25 mouse cellular contexts compared by ENCODE assay signal in genomic region chr12:27823392-27823791, GRCm38 (mm10).
A peak's percentile ranks its signal among the peaks of the same experiment; 100 is the strongest.
DNase-seq lines count a peak whose midpoint lies in the region; ATAC-seq and TF ChIP-seq lines count a peak whose summit lies in the region.
"Had no signal": no experiment of that assay in that cellular context is flagged by ENCODE, and none has a peak within 500 bp of the region (broad histone marks: within the 10 kb centered on the region; RNA-seq: fewer than 3 reads in every experiment).

No protein-coding gene starts in this region.

- intact Hi-C loops in heart, postnatal 14 days (cut with DNase I), result no loop called here

- ATAC-seq in heart, embryonic 12.5 days (ENCODE audit: insufficient number of reproducible peaks, low FRiP score), result peak; percentile 69
- ATAC-seq in heart, embryonic 16.5 days (replicated peaks; ENCODE audit: extremely low read depth, insufficient read depth, low FRiP score), result peak; percentile 60; the same call in 1 of the 2 replicates
- ATAC-seq in heart, embryonic 11.5 days (replicated peaks; ENCODE audit: insufficient number of reproducible peaks, low FRiP score, low TSS enrichment), result no peak; the same call in 1 of the 2 replicates
- no peak for ATAC-seq in liver, embryonic 12.5 days
- no peak for ATAC-seq in lung, postnatal 0 days
- ATAC-seq: activated CD4-positive, CD25-positive, alpha-beta regulatory T cell, adult 4 months; forebrain, embryonic 15.5 days had no signal

- no peaks in the 10 kb centered on the region for H3K79me2 ChIP-seq in liver, adult 2 months (ENCODE audit: control insufficient read depth, insufficient read depth, low read length)

- peaks cover 9% of the 10 kb centered on the region for H3K4me1 ChIP-seq in heart, embryonic 12.5 days (replicated peaks)
- H3K4me1 ChIP-seq in heart, embryonic 16.5 days (ENCODE audit: control insufficient read depth, insufficient read depth, low read length), result peaks cover 4% of the 10 kb centered on the region; the same call in 1 of the 2 replicates
- H3K4me1 ChIP-seq in heart, embryonic 11.5 days (ENCODE audit: control insufficient read depth, insufficient read depth, low read length), result peaks cover 2% of the 10 kb centered on the region; the same call in 1 of the 2 replicates
- H3K4me1 ChIP-seq in liver, adult 2 months (ENCODE audit: control insufficient read depth, insufficient read depth, low read length), result peaks cover 2% of the 10 kb centered on the region; the same call in 1 of the 2 replicates
- no peaks in the 10 kb centered on the region for H3K4me1 ChIP-seq in liver, embryonic 12.5 days
- H3K4me1 ChIP-seq in lung, postnatal 0 days (ENCODE audit: insufficient read depth, low read depth, low read length), result no peaks in the 10 kb centered on the region
- H3K4me1 ChIP-seq: embryonic facial prominence, embryonic 10.5 days; embryonic facial prominence, embryonic 13.5 days; forebrain, embryonic 12.5 days; hindbrain, embryonic 12.5 days had no signal

- H3K36me3 ChIP-seq in heart, embryonic 12.5 days, result no peaks in the 10 kb centered on the region
- no peaks in the 10 kb centered on the region for H3K36me3 ChIP-seq in heart, embryonic 16.5 days (ENCODE audit: control insufficient read depth, insufficient read depth)
- H3K36me3 ChIP-seq in heart, embryonic 11.5 days (ENCODE audit: control insufficient read depth, insufficient read depth, low read length), result no peaks in the 10 kb centered on the region
- no peaks in the 10 kb centered on the region for H3K36me3 ChIP-seq in liver, adult 2 months (ENCODE audit: control insufficient read depth, insufficient read depth, low read length)
- no peaks in the 10 kb centered on the region for H3K36me3 ChIP-seq in liver, embryonic 12.5 days
- no peaks in the 10 kb centered on the region for H3K36me3 ChIP-seq in lung, postnatal 0 days (ENCODE audit: insufficient read depth, low read length)
- H3K36me3 ChIP-seq: embryonic facial prominence, embryonic 10.5 days; embryonic facial prominence, embryonic 13.5 days; forebrain, embryonic 12.5 days; forebrain, embryonic 15.5 days; hindbrain, embryonic 12.5 days; hindbrain, embryonic 15.5 days had no signal

- no peak overlapping the region for H3K4me3 ChIP-seq in heart, embryonic 12.5 days
- H3K4me3 ChIP-seq in heart, embryonic 16.5 days (ENCODE audit: low read length), result no peak overlapping the region
- H3K4me3 ChIP-seq in heart, embryonic 11.5 days (ENCODE audit: low read depth, low read length), result no peak overlapping the region
- H3K4me3 ChIP-seq in liver, adult 2 months (ENCODE audit: insufficient read depth, low read depth, low read length), result no peak overlapping the region
- no peak overlapping the region for H3K4me3 ChIP-seq in liver, embryonic 12.5 days
- no peak overlapping the region for H3K4me3 ChIP-seq in lung, postnatal 0 days (ENCODE audit: low read depth, low read length)
- H3K4me3 ChIP-seq: embryonic facial prominence, embryonic 10.5 days; embryonic facial prominence, embryonic 13.5 days; erythroblast, embryonic 14.5 days; forebrain, embryonic 12.5 days; forebrain, embryonic 15.5 days; heart, adult 2 months; hindbrain, embryonic 12.5 days; hindbrain, embryonic 15.5 days had no signal

- no peak for TF ChIP-seq POLR2A in liver, adult 2 months (IDR thresholded peaks at IDR 0.05; ENCODE audit: extremely low read depth, insufficient read depth, low read length)

- no peak for DNase-seq in heart, postnatal 14 days
- peak; percentile 13 for DNase-seq in liver, adult 2 months (ENCODE audit: extremely low read depth, low read depth, low spot score)
- no peak for DNase-seq in lung, postnatal 0 days (ENCODE audit: low spot score)
- DNase-seq in lung, postnatal 36 days, result no peak
- DNase-seq: adrenal gland, adult 8-10 months; adrenal gland, postnatal 25 days; cerebellum, adult 11-12 months; cerebellum, adult 8-10 months; cerebellum, postnatal 10 days; cerebellum, postnatal 36 days; embryo, embryonic 11 days; gastrocnemius, postnatal 25 days; heart, adult 2 months had no signal

- TF ChIP-seq EP300 in lung, postnatal 0 days (IDR thresholded peaks at IDR 0.05), result peak; percentile 34; the same call in 1 of the 2 replicates

- TF ChIP-seq CTCF in liver, adult 2 months (IDR thresholded peaks at IDR 0.05; ENCODE audit: low read depth, low read length), result no peak
- no peak for TF ChIP-seq CTCF in lung, postnatal 0 days (IDR thresholded peaks at IDR 0.05)

- 7% methylated on average over 6 of the region's 6 CpGs for whole genome bisulfite sequencing in heart, embryonic 12.5 days
- 21% methylated on average over 6 of the region's 6 CpGs for WGBS in heart, embryonic 16.5 days
- 10% methylated on average over 6 of the region's 6 CpGs for WGBS in heart, embryonic 11.5 days (ENCODE audit: insufficient replicate concordance)
- 62% methylated on average over 6 of the region's 6 CpGs for WGBS in liver, adult 2 months
- 16% methylated on average over 6 of the region's 6 CpGs for WGBS in liver, embryonic 12.5 days (ENCODE audit: insufficient replicate concordance)
- 24% methylated on average over 6 of the region's 6 CpGs for WGBS in lung, postnatal 0 days

- H3K27ac ChIP-seq in heart, embryonic 12.5 days (ENCODE audit: poor library complexity, severe bottlenecking), result no peak overlapping the region
- no peak overlapping the region for H3K27ac ChIP-seq in heart, embryonic 16.5 days (ENCODE audit: low read length)
- no peak overlapping the region for H3K27ac ChIP-seq in heart, embryonic 11.5 days (ENCODE audit: low read depth, low read length)
- no peak overlapping the region for H3K27ac ChIP-seq in liver, adult 2 months (replicated peaks; ENCODE audit: insufficient read depth, low read depth, low read length)
- H3K27ac ChIP-seq in liver, embryonic 12.5 days, result no peak overlapping the region
- no peak overlapping the region for H3K27ac ChIP-seq in lung, postnatal 0 days (ENCODE audit: low read length)
- H3K27ac ChIP-seq: embryonic facial prominence, embryonic 10.5 days; embryonic facial prominence, embryonic 13.5 days; forebrain, embryonic 12.5 days; forebrain, embryonic 15.5 days; heart, adult 2 months; hindbrain, embryonic 12.5 days; hindbrain, embryonic 15.5 days had no signal

- no peaks in the 10 kb centered on the region for H3K27me3 ChIP-seq in heart, embryonic 12.5 days (replicated peaks)
- no peaks in the 10 kb centered on the region for H3K27me3 ChIP-seq in heart, embryonic 16.5 days (ENCODE audit: control insufficient read depth, insufficient read depth, low read length)
- no peaks in the 10 kb centered on the region for H3K27me3 ChIP-seq in heart, embryonic 11.5 days (ENCODE audit: control insufficient read depth, insufficient read depth, low read length)
- no peaks in the 10 kb centered on the region for H3K27me3 ChIP-seq in liver, adult 2 months (ENCODE audit: control insufficient read depth, insufficient read depth, low read length)
- no peaks in the 10 kb centered on the region for H3K27me3 ChIP-seq in liver, embryonic 12.5 days (replicated peaks)
- no peaks in the 10 kb centered on the region for H3K27me3 ChIP-seq in lung, postnatal 0 days (replicated peaks; ENCODE audit: insufficient read depth, low read length)
- H3K27me3 ChIP-seq: embryonic facial prominence, embryonic 13.5 days; forebrain, embryonic 12.5 days; forebrain, embryonic 15.5 days; hindbrain, embryonic 12.5 days; hindbrain, embryonic 15.5 days had no signal

- no peak overlapping the region for H3K4me2 ChIP-seq in heart, embryonic 12.5 days
- H3K4me2 ChIP-seq in heart, embryonic 16.5 days (ENCODE audit: low read depth, low read length), result no peak overlapping the region
- H3K4me2 ChIP-seq in heart, embryonic 11.5 days, result no peak overlapping the region
- H3K4me2 ChIP-seq in liver, embryonic 12.5 days, result no peak overlapping the region
- no peak overlapping the region for H3K4me2 ChIP-seq in lung, postnatal 0 days (replicated peaks; ENCODE audit: low read depth, low read length)
- H3K4me2 ChIP-seq: embryonic facial prominence, embryonic 13.5 days; forebrain, embryonic 12.5 days; forebrain, embryonic 15.5 days; hindbrain, embryonic 12.5 days; hindbrain, embryonic 15.5 days had no signal

- H3K9me3 ChIP-seq in heart, embryonic 12.5 days (replicated peaks), result no peaks in the 10 kb centered on the region
- no peaks in the 10 kb centered on the region for H3K9me3 ChIP-seq in heart, embryonic 16.5 days (replicated peaks; ENCODE audit: control insufficient read depth, low read length)
- no peaks in the 10 kb centered on the region for H3K9me3 ChIP-seq in heart, embryonic 11.5 days (replicated peaks; ENCODE audit: control insufficient read depth, low read length)
- no peaks in the 10 kb centered on the region for H3K9me3 ChIP-seq in liver, embryonic 12.5 days (replicated peaks)
- no peaks in the 10 kb centered on the region for H3K9me3 ChIP-seq in lung, postnatal 0 days (ENCODE audit: low read length)
- H3K9me3 ChIP-seq: embryonic facial prominence, embryonic 10.5 days; embryonic facial prominence, embryonic 13.5 days; forebrain, embryonic 12.5 days; forebrain, embryonic 15.5 days; hindbrain, embryonic 12.5 days; hindbrain, embryonic 15.5 days had no signal

- H3K9ac ChIP-seq in heart, embryonic 12.5 days, result no peak overlapping the region
- no peak overlapping the region for H3K9ac ChIP-seq in heart, embryonic 16.5 days (ENCODE audit: low read length)
- H3K9ac ChIP-seq in heart, embryonic 11.5 days (ENCODE audit: low read depth, low read length), result no peak overlapping the region
- H3K9ac ChIP-seq in liver, adult 2 months (ENCODE audit: low read depth, low read length), result no peak overlapping the region
- no peak overlapping the region for H3K9ac ChIP-seq in liver, embryonic 12.5 days
- no peak overlapping the region for H3K9ac ChIP-seq in lung, postnatal 0 days (replicated peaks; ENCODE audit: low read depth)
- H3K9ac ChIP-seq: embryonic facial prominence, embryonic 13.5 days; forebrain, embryonic 12.5 days; forebrain, embryonic 15.5 days; hindbrain, embryonic 12.5 days; hindbrain, embryonic 15.5 days had no signal

Comparison
In these comparisons a context has a peak if more than half of its experiments do, and no peak if none do; other contexts are left out.
1. ATAC-seq: peak in heart, embryonic 12.5 days (single experiment) and heart, embryonic 16.5 days (single experiment); none in heart, embryonic 11.5 days (single experiment), liver, embryonic 12.5 days (single experiment) and lung, postnatal 0 days (single experiment).